Mouse (Mus musculus): Measurements from ENCODE around the gene Tcp1. TPM values are rescaled to one million over a fixed set of nuclear protein-coding genes. Genes with fewer than 3 reads are reported as not detected.
A peak's percentile ranks its signal among the peaks of the same experiment; 100 is the strongest.

Tcp1 gene
- total RNA-seq, 1 experiment = 519 TPM

GRCm38 (mm10) chr17:12872275-12873028, 43.0 kb upstream of the Tcp1 start:
- no peaks in the 10 kb centered on the region for H3K9me3 ChIP-seq (ENCODE audit: control insufficient read depth, insufficient read depth, low read depth, low read length)
- in situ Hi-C loops (cut with MboI; ENCODE audit: low sequenced_read_pairs in 2 of 2, unreplicated experiment in 2 of 2) = no loop called here
- no peaks in the 10 kb centered on the region for H3K36me3 ChIP-seq (ENCODE audit: control insufficient read depth, insufficient read depth, low read length, poor library complexity, severe bottlenecking)
- no peak for DNase-seq (ENCODE audit: low read depth, low spot score)
- no peak overlapping the region for H3K9ac ChIP-seq (ENCODE audit: insufficient read depth, low read depth, low read length, poor library complexity, severe bottlenecking)
- no peak for TF ChIP-seq MAFK (IDR thresholded peaks at IDR 0.05; ENCODE audit: insufficient read depth, low read depth, low read length)
- TF ChIP-seq CHD2 (IDR thresholded peaks at IDR 0.05; ENCODE audit: low read depth, low read length) = no peak
- no peak for TF ChIP-seq ZNF384 (IDR thresholded peaks at IDR 0.05; ENCODE audit: low read depth, low read length)
- no peak for TF ChIP-seq ZC3H11A (IDR thresholded peaks at IDR 0.05; ENCODE audit: borderline replicate concordance, low read depth, low read length)
- TF ChIP-seq HCFC1 (IDR thresholded peaks at IDR 0.05; ENCODE audit: borderline replicate concordance, insufficient read depth, low read length) = no peak
- H3K27ac ChIP-seq (ENCODE audit: insufficient read depth, low read depth, low read length, poor library complexity, severe bottlenecking) = no peak overlapping the region
- H3K4me1 ChIP-seq (ENCODE audit: control insufficient read depth in 2 of 2, insufficient read depth in 2 of 2, low read length in 2 of 2, poor library complexity in 1 of 2) = no peaks in the 10 kb centered on the region; a peak in 2 of 4 replicates
- H3K4me3 ChIP-seq (ENCODE audit: insufficient read depth in 1 of 2, low read depth in 1 of 2, low read length in 2 of 2, poor library complexity in 1 of 2, severe bottlenecking in 1 of 2) = peak overlapping the region in 1 of 2 experiments; percentile 28; a peak in 1 of 4 replicates

GRCm38 (mm10) chr17:12875734-12876133, 39.8 kb upstream of the Tcp1 start, which contains the start of gene Mrgprh:
Gene Mrgprh (plus strand): TSS chr17:12876034.
- H3K9ac ChIP-seq (ENCODE audit: insufficient read depth, low read depth, low read length, poor library complexity, severe bottlenecking) = no peak within 1 kb of the TSS
- H3K36me3 ChIP-seq (ENCODE audit: control insufficient read depth, insufficient read depth, low read length, poor library complexity, severe bottlenecking) = no peaks in the 10 kb centered on the region
- no peak within 1 kb of the TSS for H3K27ac ChIP-seq (ENCODE audit: insufficient read depth, low read depth, low read length, poor library complexity, severe bottlenecking)
- H3K4me3 ChIP-seq (ENCODE audit: insufficient read depth in 1 of 2, low read depth in 1 of 2, low read length in 2 of 2, poor library complexity in 1 of 2, severe bottlenecking in 1 of 2) = no peak within 1 kb of the TSS
- H3K9me3 ChIP-seq (ENCODE audit: control insufficient read depth, insufficient read depth, low read depth, low read length) = no peaks in the 10 kb centered on the region
- in situ Hi-C loops (cut with MboI; ENCODE audit: low sequenced_read_pairs in 2 of 2, unreplicated experiment in 2 of 2) = no loop called here
- H3K4me1 ChIP-seq (ENCODE audit: control insufficient read depth in 2 of 2, insufficient read depth in 2 of 2, low read length in 2 of 2, poor library complexity in 1 of 2) = no peaks in the 10 kb centered on the region
- TF ChIP-seq CHD2 (IDR thresholded peaks at IDR 0.05; ENCODE audit: low read depth, low read length) = no peak
- no peak for TF ChIP-seq MAFK (IDR thresholded peaks at IDR 0.05; ENCODE audit: insufficient read depth, low read depth, low read length)
- TF ChIP-seq ZNF384 (IDR thresholded peaks at IDR 0.05; ENCODE audit: low read depth, low read length) = no peak
- TF ChIP-seq ZC3H11A (IDR thresholded peaks at IDR 0.05; ENCODE audit: borderline replicate concordance, low read depth, low read length) = no peak
- no peak for TF ChIP-seq HCFC1 (IDR thresholded peaks at IDR 0.05; ENCODE audit: borderline replicate concordance, insufficient read depth, low read length)
- DNase-seq (ENCODE audit: low read depth, low spot score) = no peak

DNA sequence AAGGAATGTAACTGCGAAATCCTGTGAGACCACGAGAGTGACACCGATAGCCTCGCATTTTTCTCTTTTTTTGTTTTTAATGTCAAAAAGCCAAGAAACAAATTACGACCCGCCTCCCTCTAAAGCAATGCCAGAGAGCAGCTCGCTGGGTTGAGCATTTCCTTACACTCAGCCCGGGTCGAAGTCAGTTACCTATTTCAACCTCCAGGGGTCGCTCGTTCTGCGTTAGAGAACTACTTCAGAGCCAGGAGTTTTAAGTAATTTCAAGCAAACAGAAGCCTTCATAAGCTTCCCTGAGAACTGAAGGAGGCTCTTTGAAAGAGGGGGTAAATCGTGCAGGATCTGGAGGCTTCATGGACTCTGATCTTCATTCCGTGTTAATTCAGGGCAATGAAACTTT, 35.3 kb upstream of the Tcp1 start:
- Histone ChIP-seq H3K4me1 (ENCODE audit: control insufficient read depth in 2 of 2, insufficient read depth in 2 of 2, low read length in 2 of 2, poor library complexity in 1 of 2) (peaks cover 0 to 10% of the 10 kb centered on the region in 2 experiments; a peak in 1 of 4 replicates), H3K36me3 (ENCODE audit: control insufficient read depth, insufficient read depth, low read length, poor library complexity, severe bottlenecking) (no peaks in the 10 kb centered on the region), H3K27ac (ENCODE audit: insufficient read depth, low read depth, low read length, poor library complexity, severe bottlenecking) (no peak overlapping the region), H3K9ac (ENCODE audit: insufficient read depth, low read depth, low read length, poor library complexity, severe bottlenecking) (peak overlapping the region; percentile 7; the same call in 1 of the 2 replicates), H3K9me3 (ENCODE audit: control insufficient read depth, insufficient read depth, low read depth, low read length) (no peaks in the 10 kb centered on the region), H3K4me3 (ENCODE audit: insufficient read depth in 1 of 2, low read depth in 1 of 2, low read length in 2 of 2, poor library complexity in 1 of 2, severe bottlenecking in 1 of 2) (peak overlapping the region in 1 of 2 experiments; percentile 43; a peak in 1 of 4 replicates)
- DNase-seq (ENCODE audit: low read depth, low spot score) = peak; percentile 87
- in situ Hi-C loops (cut with MboI; ENCODE audit: low sequenced_read_pairs in 2 of 2, unreplicated experiment in 2 of 2) = no loop called here
- TF ChIP-seq ZC3H11A (IDR thresholded peaks at IDR 0.05; ENCODE audit: borderline replicate concordance, low read depth, low read length) (peak; percentile 62; the same call in 1 of the 2 replicates), HCFC1 (IDR thresholded peaks at IDR 0.05; ENCODE audit: borderline replicate concordance, insufficient read depth, low read length) (no peak)

DNA sequence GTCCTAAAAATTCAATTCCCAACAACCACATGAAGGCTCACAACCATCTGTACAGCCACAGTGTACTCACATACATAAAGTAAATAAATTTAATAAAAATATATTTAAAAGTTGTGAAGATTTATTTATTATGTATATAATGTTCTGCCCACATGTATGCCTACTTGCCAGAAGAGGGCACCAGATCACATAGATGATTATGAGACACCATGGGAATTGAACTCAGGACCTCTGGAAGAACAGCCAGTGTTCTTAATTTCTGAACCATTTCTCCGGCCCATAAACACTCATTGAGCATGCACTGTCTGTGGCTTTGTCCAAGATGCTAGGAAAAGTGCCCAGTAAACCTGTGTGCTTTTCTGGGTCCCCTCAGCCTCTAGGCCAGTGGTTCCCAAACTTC, 34.3 kb upstream of the Tcp1 start:
- Histone ChIP-seq H3K9me3 (ENCODE audit: control insufficient read depth, insufficient read depth, low read depth, low read length) (no peaks in the 10 kb centered on the region), H3K9ac (ENCODE audit: insufficient read depth, low read depth, low read length, poor library complexity, severe bottlenecking) (no peak overlapping the region), H3K36me3 (ENCODE audit: control insufficient read depth, insufficient read depth, low read length, poor library complexity, severe bottlenecking) (no peaks in the 10 kb centered on the region), H3K27ac (ENCODE audit: insufficient read depth, low read depth, low read length, poor library complexity, severe bottlenecking) (no peak overlapping the region), H3K4me3 (ENCODE audit: insufficient read depth in 1 of 2, low read depth in 1 of 2, low read length in 2 of 2, poor library complexity in 1 of 2, severe bottlenecking in 1 of 2) (no peak overlapping the region), H3K4me1 (ENCODE audit: control insufficient read depth in 2 of 2, insufficient read depth in 2 of 2, low read length in 2 of 2, poor library complexity in 1 of 2) (peaks cover 0 to 10% of the 10 kb centered on the region in 2 experiments; a peak in 1 of 4 replicates)
- in situ Hi-C loops (cut with MboI; ENCODE audit: low sequenced_read_pairs in 2 of 2, unreplicated experiment in 2 of 2) = no loop called here
- TF ChIP-seq MAFK (IDR thresholded peaks at IDR 0.05; ENCODE audit: insufficient read depth, low read depth, low read length) (no peak), CHD2 (IDR thresholded peaks at IDR 0.05; ENCODE audit: low read depth, low read length) (no peak), ZNF384 (IDR thresholded peaks at IDR 0.05; ENCODE audit: low read depth, low read length) (no peak), HCFC1 (IDR thresholded peaks at IDR 0.05; ENCODE audit: borderline replicate concordance, insufficient read depth, low read length) (no peak), ZC3H11A (IDR thresholded peaks at IDR 0.05; ENCODE audit: borderline replicate concordance, low read depth, low read length) (no peak)
- DNase-seq (ENCODE audit: low read depth, low spot score) = no peak
